8 mouse cellular contexts compared by ENCODE assay signal in the genomic region with DNA sequence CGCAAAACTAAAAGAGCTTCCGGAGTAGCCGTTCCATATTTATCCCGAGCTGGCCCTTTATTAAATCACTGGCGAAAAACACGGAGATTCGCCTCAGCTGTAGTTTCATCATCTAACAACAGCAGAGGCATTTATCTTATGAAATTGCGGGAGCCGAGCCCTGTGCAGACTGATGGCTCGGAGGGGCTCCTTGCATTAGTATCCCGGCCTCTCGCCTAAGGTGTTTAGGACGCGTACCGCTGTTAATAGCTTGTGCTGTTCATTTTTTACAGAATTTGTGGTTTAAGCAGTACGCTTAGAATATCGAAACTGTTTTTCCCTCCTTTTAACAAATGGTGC.
DNase-seq lines count a peak whose midpoint lies in the region; ATAC-seq and TF ChIP-seq lines count a peak whose summit lies in the region.
"Had no signal": no experiment of that assay in that cellular context is flagged by ENCODE, and none has a peak within 500 bp of the region (broad histone marks: within the 10 kb centered on the region; RNA-seq: fewer than 3 reads in every experiment).

No protein-coding gene starts in this region.

- H3K4me1 ChIP-seq in lung, adult 2 months (ENCODE audit: control insufficient read depth, insufficient read depth, low read length): no peaks in the 10 kb centered on the region
- 0 out of 2 replicates have a peak, but pooled peaks cover 3% of the 10 kb centered on the region for H3K4me1 ChIP-seq in forebrain, embryonic 15.5 days
- H3K4me1 ChIP-seq in limb, embryonic 12.5 days (replicated peaks): peaks cover 14% of the 10 kb centered on the region
- no peaks in the 10 kb centered on the region for H3K4me1 ChIP-seq in stomach, embryonic 15.5 days

- H3K4me3 ChIP-seq in lung, adult 2 months (replicated peaks; ENCODE audit: extremely low read depth, low read depth, low read length): peak overlapping the region; percentile 39
- peak overlapping the region; percentile 29 for H3K4me3 ChIP-seq in forebrain, embryonic 15.5 days
- H3K4me3 ChIP-seq in limb, embryonic 12.5 days (replicated peaks): peak overlapping the region; percentile 28
- H3K4me3 ChIP-seq in stomach, embryonic 15.5 days (replicated peaks): peak overlapping the region; percentile 16

- no peaks in the 10 kb centered on the region for H3K9me3 ChIP-seq in forebrain, embryonic 15.5 days
- no peaks in the 10 kb centered on the region for H3K9me3 ChIP-seq in limb, embryonic 12.5 days
- no peaks in the 10 kb centered on the region for H3K9me3 ChIP-seq in stomach, embryonic 15.5 days

- TF ChIP-seq POLR2A in lung, adult 2 months (IDR thresholded peaks at IDR 0.05; ENCODE audit: borderline replicate concordance, extremely low read depth, low read depth, low read length): no peak

- 0 out of 2 replicates have a peak overlapping the region, but pooled peaks have one; percentile 5 for H3K9ac ChIP-seq in forebrain, embryonic 15.5 days (replicated peaks)
- H3K9ac ChIP-seq in limb, embryonic 12.5 days (replicated peaks): no peak overlapping the region
- no peak overlapping the region for H3K9ac ChIP-seq in stomach, embryonic 15.5 days

- TF ChIP-seq CTCF in lung, adult 2 months (IDR thresholded peaks at IDR 0.05; ENCODE audit: insufficient read depth, low read length): no peak

- peak overlapping the region; percentile 32 for H3K4me2 ChIP-seq in forebrain, embryonic 15.5 days (replicated peaks)
- peak overlapping the region; percentile 57 for H3K4me2 ChIP-seq in limb, embryonic 12.5 days
- peak overlapping the region; percentile 48 for H3K4me2 ChIP-seq in stomach, embryonic 15.5 days

- 40% methylated on average over 17 of the region's 17 CpGs for WGBS in lung, adult 2 months
- WGBS in forebrain, embryonic 15.5 days: 43% methylated on average over 17 of the region's 17 CpGs
- WGBS in limb, embryonic 12.5 days: 45% methylated on average over 17 of the region's 17 CpGs
- 32% methylated on average over 17 of the region's 17 CpGs for WGBS in stomach, embryonic 15.5 days

- ATAC-seq in forebrain, embryonic 15.5 days (replicated peaks): no peak
- ATAC-seq in limb, embryonic 12.5 days (ENCODE audit: insufficient number of reproducible peaks, insufficient read depth, low FRiP score, low TSS enrichment, low read depth): no peak
- no peak for ATAC-seq in stomach, embryonic 15.5 days (ENCODE audit: insufficient read depth, low FRiP score, low read depth)

- H3K36me3 ChIP-seq in forebrain, embryonic 15.5 days: no peaks in the 10 kb centered on the region
- H3K36me3 ChIP-seq in limb, embryonic 12.5 days: no peaks in the 10 kb centered on the region
- no peaks in the 10 kb centered on the region for H3K36me3 ChIP-seq in stomach, embryonic 15.5 days

- H3K27ac ChIP-seq in forebrain, embryonic 15.5 days (replicated peaks): no peak overlapping the region
- H3K27ac ChIP-seq in limb, embryonic 12.5 days: no peak overlapping the region
- no peak overlapping the region for H3K27ac ChIP-seq in stomach, embryonic 15.5 days

- no peak for DNase-seq in lung, adult 2 months
- no peak for DNase-seq in lung, postnatal 14 days
- DNase-seq in adrenal gland, postnatal 25 days: no peak
- no peak for DNase-seq in gastrocnemius, adult 8-10 months (ENCODE audit: low spot score in 2 of 2)
- DNase-seq: cerebellum, adult 2 months had no signal

- peaks cover 7% of the 10 kb centered on the region for H3K27me3 ChIP-seq in forebrain, embryonic 15.5 days
- peaks cover 44% of the 10 kb centered on the region for H3K27me3 ChIP-seq in limb, embryonic 12.5 days
- no peaks in the 10 kb centered on the region for H3K27me3 ChIP-seq in stomach, embryonic 15.5 days (replicated peaks)
